Mouse (Mus musculus) E14TG2a.4 (cell line): Measurements from ENCODE around the gene Mfsd4b4.

Experiments
- H3K27me3 ChIP-seq: 2 replicates; pipeline ENCODE4 v1.6.1; 2014; ENCODE audit warnings: low read length, control low read depth; ENCODE audit not compliant: insufficient read depth
- H3K36me3 ChIP-seq: 2 replicates; pipeline ENCODE4 v1.6.1; 2014; ENCODE audit warnings: low read length, control low read depth; ENCODE audit not compliant: insufficient read depth
- H3K4me1 ChIP-seq: replicated peaks from 2 replicates; pipeline ENCODE4 v1.6.1; 2014; ENCODE audit warnings: low read depth, low read length, control low read depth
- H3K4me3 ChIP-seq: replicated peaks from 2 replicates; pipeline ENCODE4 v1.5.1; 2014; ENCODE audit warnings: mild to moderate bottlenecking, low read length
- H3K9me3 ChIP-seq: 2 replicates; pipeline ENCODE4 v1.6.1; 2014; ENCODE audit warnings: low read length, control low read depth
- CTCF ChIP-seq: conservative IDR thresholded peaks from 2 replicates; pipeline ENCODE4 v1.5.1; 2014; ENCODE audit warnings: low read length
- NANOG ChIP-seq: IDR thresholded peaks from 2 replicates; pipeline ENCODE4 v1.6.1; 2014; ENCODE audit warnings: borderline replicate concordance, low read length, mixed read lengths
- POU5F1 ChIP-seq: IDR thresholded peaks from 2 replicates; pipeline ENCODE4 v1.6.1; 2014; ENCODE audit warnings: low read length, borderline replicate concordance

Mfsd4b4 gene

DNA sequence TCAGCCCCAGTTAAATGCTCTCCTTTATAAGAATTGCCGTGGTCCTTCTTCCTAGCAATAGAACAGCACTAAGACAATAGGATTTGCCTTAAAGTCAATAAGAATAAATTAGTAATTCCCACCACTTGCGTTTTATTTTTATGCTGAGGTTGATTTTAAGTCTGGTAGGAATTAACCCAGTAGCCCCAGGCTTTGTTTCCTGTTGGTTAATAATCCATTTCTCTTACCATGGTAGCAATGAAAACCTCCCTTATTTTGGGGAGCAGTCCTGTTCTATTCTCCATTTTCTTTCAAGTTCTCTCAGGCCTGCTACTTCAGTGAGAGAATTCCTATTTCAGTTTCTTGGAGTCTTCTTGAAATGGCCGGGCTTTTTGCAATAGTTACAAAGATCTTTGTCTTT is 5.2 kb upstream of the Mfsd4b4 start:
- no peak for TF ChIP-seq POU5F1
- TF ChIP-seq CTCF = no peak
- TF ChIP-seq NANOG = no peak
- peaks cover 12% of the 10 kb centered on the region; the same call in 1 of the 2 replicates for H3K4me1 ChIP-seq
- H3K4me3 ChIP-seq = no peak overlapping the region
- no peaks in the 10 kb centered on the region for H3K36me3 ChIP-seq
- no peaks in the 10 kb centered on the region for H3K27me3 ChIP-seq
- H3K9me3 ChIP-seq = peaks cover 12% of the 10 kb centered on the region

GRCm38 (mm10) chr10:39896503-39896902 is 2.5 kb downstream of the Mfsd4b4 start:
- no peaks in the 10 kb centered on the region for H3K36me3 ChIP-seq
- peak; percentile 60 for TF ChIP-seq CTCF
- TF ChIP-seq POU5F1 = no peak
- no peak for TF ChIP-seq NANOG

DNA sequence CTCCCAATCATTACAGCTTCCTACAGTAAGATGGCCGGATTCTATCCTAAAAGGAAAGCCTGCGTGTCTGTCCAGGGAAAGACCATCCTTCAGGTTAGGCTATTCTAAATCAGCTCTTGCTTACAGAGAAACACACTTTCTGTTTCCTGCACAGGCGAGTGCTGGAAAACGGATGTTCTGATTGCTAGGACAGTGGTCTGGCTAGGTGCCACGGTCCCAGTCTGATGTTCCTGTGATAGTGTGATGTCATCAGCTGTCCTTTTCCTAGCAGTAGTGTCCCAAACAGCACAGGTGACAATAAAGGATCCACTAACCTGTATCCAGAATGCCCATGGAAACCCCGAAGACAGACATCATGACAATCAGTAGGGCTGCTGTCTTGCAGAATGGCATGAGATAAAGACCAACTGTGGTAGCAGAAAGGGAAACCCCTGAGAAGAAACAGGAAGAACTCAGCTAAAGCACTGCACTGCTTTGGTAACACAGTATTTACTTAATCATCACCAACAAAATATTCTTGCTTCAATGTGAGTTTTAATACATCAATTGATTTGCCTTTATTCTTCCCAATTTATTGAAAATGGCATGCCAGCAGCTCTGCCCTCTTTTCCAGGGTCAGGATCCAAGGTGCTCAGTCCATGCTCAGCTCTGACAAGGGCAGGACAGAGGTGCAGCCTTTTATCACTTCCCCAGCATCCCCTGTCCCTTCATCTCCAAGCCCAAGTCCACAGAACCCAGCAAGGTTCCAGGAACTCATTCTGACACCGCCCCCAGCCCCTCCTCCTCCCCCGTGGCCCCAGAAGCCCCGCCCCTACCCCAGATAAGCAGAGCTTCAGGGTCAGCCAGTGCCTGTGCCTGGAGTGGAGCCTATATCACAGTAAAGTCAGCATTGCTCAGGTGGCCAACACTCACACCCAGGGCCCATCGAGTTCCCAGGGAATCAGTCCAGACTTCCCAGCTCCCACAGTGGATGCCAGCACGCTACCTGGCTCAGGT is 5.0 kb downstream of the Mfsd4b4 start:
- Histone ChIP-seq H3K9me3 (no peaks in the 10 kb centered on the region), H3K4me3 (no peak overlapping the region), H3K4me1 (peaks cover 15% of the 10 kb centered on the region), H3K36me3 (no peaks in the 10 kb centered on the region), H3K27me3 (no peaks in the 10 kb centered on the region)
- TF ChIP-seq POU5F1 = no peak
- no peak for TF ChIP-seq CTCF

More at GRCm38 (mm10) chr10:39896503-39896902, 2.5 kb downstream of the Mfsd4b4 start:
- H3K4me1 ChIP-seq = peaks cover 21% of the 10 kb centered on the region
- H3K4me3 ChIP-seq = no peak overlapping the region
- no peaks in the 10 kb centered on the region for H3K27me3 ChIP-seq
- peaks cover 12% of the 10 kb centered on the region for H3K9me3 ChIP-seq

- H3K9me3 ChIP-seq = peaks cover 5% of the 10 kb centered on the region
Measured at GRCm38 (mm10) chr10:39888621-39889020, 10.4 kb downstream of the Mfsd4b4 start.

DNA sequence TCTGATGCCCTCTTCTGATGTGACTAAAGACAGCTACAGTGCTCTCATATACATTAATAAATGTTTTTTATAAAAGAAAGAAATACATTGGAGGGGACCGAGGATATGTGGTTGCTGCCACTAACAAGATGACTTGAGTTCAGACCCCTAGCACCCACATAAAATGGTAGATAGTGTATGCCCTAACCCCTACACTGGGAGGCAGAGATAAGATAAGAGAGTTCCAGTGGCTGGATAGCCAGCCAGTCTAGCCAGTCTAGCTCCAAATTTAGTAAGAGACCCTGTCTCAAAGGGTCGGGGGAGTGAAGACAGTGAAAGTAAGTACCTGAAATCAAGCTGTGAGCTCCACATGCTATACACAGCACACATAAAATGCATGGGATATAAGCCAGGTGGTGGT is 33.5 kb downstream of the Mfsd4b4 start:
- Histone ChIP-seq H3K4me1 (no peaks in the 10 kb centered on the region), H3K36me3 (peaks cover 75% of the 10 kb centered on the region), H3K4me3 (no peak overlapping the region), H3K9me3 (no peaks in the 10 kb centered on the region), H3K27me3 (no peaks in the 10 kb centered on the region)
- no peak for TF ChIP-seq POU5F1
- no peak for TF ChIP-seq NANOG
- no peak for TF ChIP-seq CTCF

More at GRCm38 (mm10) chr10:39888621-39889020, 10.4 kb downstream of the Mfsd4b4 start:
- no peaks in the 10 kb centered on the region for H3K4me1 ChIP-seq
- H3K4me3 ChIP-seq = no peak overlapping the region
- H3K36me3 ChIP-seq = no peaks in the 10 kb centered on the region
- no peaks in the 10 kb centered on the region for H3K27me3 ChIP-seq
- no peak for TF ChIP-seq NANOG
- TF ChIP-seq CTCF = no peak
- TF ChIP-seq POU5F1 = no peak

DNA sequence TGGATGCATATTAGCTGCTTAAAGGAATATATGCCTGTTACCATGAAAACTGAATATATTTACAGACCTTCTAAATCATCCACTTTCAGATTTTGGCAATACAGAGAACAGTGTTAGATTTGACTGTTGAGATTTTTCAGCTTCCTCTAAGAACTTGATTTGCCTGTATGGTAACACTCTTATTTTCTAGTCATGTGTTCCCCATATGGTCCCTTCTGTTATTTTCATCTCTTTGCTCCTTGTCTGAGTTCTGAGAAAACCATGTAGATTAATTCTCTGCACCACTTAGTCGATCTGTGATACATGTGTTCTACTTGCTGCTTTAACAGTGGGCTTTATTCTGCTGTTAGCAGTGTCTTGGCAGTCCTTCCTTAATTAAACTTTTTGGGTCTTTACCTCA is 56.4 kb downstream of the Mfsd4b4 start:
- Histone ChIP-seq H3K4me3 (no peak overlapping the region), H3K4me1 (no peaks in the 10 kb centered on the region), H3K27me3 (no peaks in the 10 kb centered on the region), H3K9me3 (no peaks in the 10 kb centered on the region), H3K36me3 (peaks cover 52% of the 10 kb centered on the region)
- TF ChIP-seq POU5F1 (no peak), NANOG (no peak), CTCF (no peak)
